20 mouse cellular contexts compared by ENCODE assay signal in the genomic region with DNA sequence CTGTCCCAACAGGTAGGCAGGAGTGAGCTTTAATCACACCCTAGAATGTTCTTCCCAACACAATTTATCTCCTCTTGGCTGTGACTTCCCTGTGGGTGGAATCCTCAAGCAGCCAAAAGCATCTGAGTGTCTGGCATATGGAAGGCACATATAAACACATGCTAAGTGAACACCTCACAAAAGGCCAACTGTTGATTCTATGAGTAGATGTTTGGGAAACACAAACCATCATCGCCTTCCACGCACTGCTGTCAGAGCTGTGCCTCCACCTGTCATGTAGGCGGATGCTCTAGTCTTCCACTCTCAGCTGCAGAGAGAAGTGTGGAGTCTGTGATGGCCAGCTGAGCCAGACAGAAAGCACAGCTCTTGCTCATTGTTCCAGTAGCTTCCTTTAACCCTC. TPM values are rescaled to one million over a fixed set of nuclear protein-coding genes. Genes with fewer than 3 reads are reported as not detected.
DNase-seq lines count a peak whose midpoint lies in the region; ATAC-seq and TF ChIP-seq lines count a peak whose summit lies in the region.
"Had no signal": no experiment of that assay in that cellular context is flagged by ENCODE, and none has a peak within 500 bp of the region (broad histone marks: within the 10 kb centered on the region; RNA-seq: fewer than 3 reads in every experiment).

No protein-coding gene starts in this region.

- H3K27me3 ChIP-seq in embryonic facial prominence, embryonic 10.5 days (replicated peaks; ENCODE audit: low read depth, poor library complexity, severe bottlenecking), result no peaks in the 10 kb centered on the region
- H3K27me3 ChIP-seq: embryonic facial prominence, embryonic 15.5 days; forebrain, embryonic 12.5 days; kidney, embryonic 15.5 days had no signal

- no peaks in the 10 kb centered on the region for H3K4me1 ChIP-seq in embryonic facial prominence, embryonic 10.5 days
- no peaks in the 10 kb centered on the region for H3K4me1 ChIP-seq in lung, adult 2 months (ENCODE audit: control insufficient read depth, insufficient read depth, low read length)
- H3K4me1 ChIP-seq: embryonic facial prominence, embryonic 15.5 days; forebrain, embryonic 12.5 days; kidney, embryonic 15.5 days; limb, embryonic 10.5 days; midbrain, embryonic 10.5 days had no signal

- no peak for TF ChIP-seq CTCF in lung, adult 2 months (IDR thresholded peaks at IDR 0.05; ENCODE audit: insufficient read depth, low read length)

- 93% methylated on average over 3 of the region's 3 CpGs for WGBS in embryonic facial prominence, embryonic 10.5 days
- 67% methylated on average over 3 of the region's 3 CpGs for WGBS in lung, adult 2 months

- H3K9me3 ChIP-seq in embryonic facial prominence, embryonic 10.5 days, result no peaks in the 10 kb centered on the region
- H3K9me3 ChIP-seq: embryonic facial prominence, embryonic 15.5 days; kidney, embryonic 15.5 days; limb, embryonic 10.5 days; midbrain, embryonic 10.5 days had no signal

- H3K4me3 ChIP-seq in embryonic facial prominence, embryonic 10.5 days, result no peak overlapping the region
- no peak overlapping the region for H3K4me3 ChIP-seq in lung, adult 2 months (replicated peaks; ENCODE audit: extremely low read depth, low read depth, low read length)
- H3K4me3 ChIP-seq: embryonic facial prominence, embryonic 15.5 days; forebrain, embryonic 12.5 days; kidney, embryonic 15.5 days; limb, embryonic 10.5 days; midbrain, embryonic 10.5 days; myocyte had no signal

- TF ChIP-seq POLR2A in lung, adult 2 months (IDR thresholded peaks at IDR 0.05; ENCODE audit: borderline replicate concordance, extremely low read depth, low read depth, low read length), result no peak

- peak; percentile 99 for ATAC-seq in frontal cortex, adult (ENCODE audit: low TSS enrichment)

- peak; percentile 57 to 89 for DNase-seq in frontal cortex, postnatal 36 days (ENCODE audit: low spot score in 2 of 2)
- peak; percentile 30 to 61 for DNase-seq in layer of hippocampus, postnatal 36 days
- DNase-seq in right cerebral cortex, adult 2 months (ENCODE audit: low spot score in 2 of 2), result peak; percentile 80 to 81
- DNase-seq in embryonic facial prominence, embryonic 10.5 days (ENCODE audit: low spot score), result no peak
- DNase-seq in adrenal gland, adult 8-10 months, result no peak
- DNase-seq in lung, adult 2 months, result no peak
- DNase-seq: cerebellum, adult 18-20 months; gastrocnemius, postnatal 36 days; thymus, adult 18-20 months had no signal

- no peak overlapping the region for H3K27ac ChIP-seq in embryonic facial prominence, embryonic 10.5 days (replicated peaks)
- H3K27ac ChIP-seq: embryonic facial prominence, embryonic 15.5 days; forebrain, embryonic 12.5 days; kidney, embryonic 15.5 days; limb, embryonic 10.5 days; liver, embryonic 14.5 days; midbrain, embryonic 10.5 days had no signal

- no peaks in the 10 kb centered on the region for H3K36me3 ChIP-seq in embryonic facial prominence, embryonic 10.5 days (replicated peaks)
- H3K36me3 ChIP-seq: embryonic facial prominence, embryonic 15.5 days; forebrain, embryonic 12.5 days; kidney, embryonic 15.5 days; limb, embryonic 10.5 days; midbrain, embryonic 10.5 days had no signal

RNA-seq across cellular contexts. Expression of gene Gprin2, which starts 22.1 kb away (rescaled TPM):
- total RNA-seq in layer of hippocampus, postnatal 36 days (2021), result 1 to 10 TPM; 1.4 to 2.9 TPM
- 0.18 and 1.0 TPM in 2 replicates for polyA plus RNA-seq in embryonic facial prominence, embryonic 10.5 days (2016; fragmentation: Nextera tagmentation; extraction: Ambion mirVana)
- 1 to 10 TPM; 3.6 to 7.1 (median 4.7) TPM for total RNA-seq in adrenal gland, adult 8-10 months (2022)
- polyA plus RNA-seq in lung, adult 2 months (2012; rRNA removed), result 0.15 and 0.59 TPM in 2 replicates
- total RNA-seq: neutrophil, adult 5-6 weeks had no signal

RNA-seq across cellular contexts. Expression of gene Npy4r, which starts 27.1 kb away (rescaled TPM):
- not detected for total RNA-seq in layer of hippocampus, postnatal 36 days (2021)
- polyA plus RNA-seq in embryonic facial prominence, embryonic 10.5 days (2016; fragmentation: Nextera tagmentation; extraction: Ambion mirVana), result not detected in 2 replicates
- total RNA-seq in adrenal gland, adult 8-10 months (2022), result under 1 TPM in 1 of 4 experiments, not detected in 3; 0.07 TPM
- polyA plus RNA-seq in lung, adult 2 months (2012; rRNA removed), result 0.14 TPM in 2 replicates
- total RNA-seq: hematopoietic stem cell, adult 5-6 weeks; neutrophil, adult 5-6 weeks had no signal
- polyA plus RNA-seq: forebrain, embryonic 12.5 days; limb, embryonic 10.5 days; midbrain, embryonic 10.5 days had no signal

RNA-seq across cellular contexts. Expression of gene Syt15, which starts 40.0 kb away (rescaled TPM):
- total RNA-seq in layer of hippocampus, postnatal 36 days (2021), result under 1 TPM; 0.40 to 0.45 TPM
- 0.04 and 0.08 TPM in 2 replicates for polyA plus RNA-seq in embryonic facial prominence, embryonic 10.5 days (2016; fragmentation: Nextera tagmentation; extraction: Ambion mirVana)
- under 1 TPM; 0.15 to 0.38 (median 0.30) TPM for total RNA-seq in adrenal gland, adult 8-10 months (2022)
- polyA plus RNA-seq in lung, adult 2 months (2012; rRNA removed), result 10.3 and 12.2 TPM in 2 replicates
- total RNA-seq: ES-E14; hematopoietic stem cell, adult 5-6 weeks; neutrophil, adult 5-6 weeks had no signal
- polyA plus RNA-seq: myocyte had no signal

Comparison
In these comparisons a context has a peak if more than half of its experiments do, and no peak if none do; other contexts are left out.
1. DNase-seq: peak in frontal cortex, postnatal 36 days (2 of 2), layer of hippocampus, postnatal 36 days (2 of 2) and right cerebral cortex, adult 2 months (2 of 2); none in embryonic facial prominence, embryonic 10.5 days (single experiment), adrenal gland, adult 8-10 months (single experiment) and lung, adult 2 months (single experiment).